Mouse (Mus musculus) splenic B cell, adult 2 months (primary cell): Measurements from ENCODE around the gene Gjd3.
"Not testable (repeated sequence)": the region's sequence is repeated elsewhere in the genome, so short reads cannot be mapped to it uniquely, and the experiment has no call there.

Experiments used
- DNase-seq: peaks from one replicate; pipeline ENCODE4 v3.0.0-alpha.2; 2011; ENCODE audit warnings: low read depth, low spot score
- H3K27me3 ChIP-seq: 2 replicates; pipeline ENCODE4 v1.6.1; 2012; ENCODE audit warnings: mild to moderate bottlenecking, low read length, moderate library complexity, mixed read lengths; ENCODE audit not compliant: control insufficient read depth, poor library complexity, insufficient read depth, severe bottlenecking
- H3K36me3 ChIP-seq: 2 replicates; pipeline ENCODE4 v1.6.1; 2012; ENCODE audit warnings: mild to moderate bottlenecking, low read length, moderate library complexity, mixed read lengths; ENCODE audit not compliant: control insufficient read depth, poor library complexity, insufficient read depth, severe bottlenecking

Gene Gjd3

DNA sequence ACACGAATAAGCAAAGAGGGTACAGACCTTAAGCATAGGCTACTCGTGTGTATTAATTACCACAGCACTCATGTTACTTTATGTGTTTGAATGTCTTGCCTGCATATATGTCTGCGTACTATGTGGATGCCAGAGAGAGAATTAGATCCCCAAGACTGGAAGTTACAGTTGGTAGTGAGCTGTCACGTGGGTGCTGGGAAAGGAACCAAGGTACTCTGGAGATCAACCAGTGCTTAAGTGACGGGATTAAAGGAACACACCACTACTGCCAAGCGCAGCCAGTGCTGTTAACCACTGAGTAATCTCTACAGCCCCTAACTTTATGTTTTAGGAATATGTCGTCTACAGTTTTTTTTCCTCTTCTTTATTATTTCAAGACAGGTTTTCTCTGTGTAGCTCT, 13.2 kb upstream of the Gjd3 start:
- Histone ChIP-seq H3K27me3 (no peaks in the 10 kb centered on the region), H3K36me3 (no peaks in the 10 kb centered on the region)
- DNase-seq: no peak

GRCm38 (mm10) chr11:98990866-98991265, 8.1 kb upstream of the Gjd3 start:
- no peak for DNase-seq
- Histone ChIP-seq H3K27me3 (no peaks in the 10 kb centered on the region), H3K36me3 (no peaks in the 10 kb centered on the region)

GRCm38 (mm10) chr11:98988260-98988659, 5.4 kb upstream of the Gjd3 start:
- DNase-seq, H3K27me3 ChIP-seq: not testable (repeated sequence)

GRCm38 (mm10) chr11:98985542-98985941, 2.7 kb upstream of the Gjd3 start:
- Histone ChIP-seq H3K27me3 (no peaks in the 10 kb centered on the region), H3K36me3 (no peaks in the 10 kb centered on the region)
- DNase-seq: no peak

More at GRCm38 (mm10) chr11:98988260-98988659, 5.4 kb upstream of the Gjd3 start:
- H3K36me3 ChIP-seq: not testable (repeated sequence)

DNA sequence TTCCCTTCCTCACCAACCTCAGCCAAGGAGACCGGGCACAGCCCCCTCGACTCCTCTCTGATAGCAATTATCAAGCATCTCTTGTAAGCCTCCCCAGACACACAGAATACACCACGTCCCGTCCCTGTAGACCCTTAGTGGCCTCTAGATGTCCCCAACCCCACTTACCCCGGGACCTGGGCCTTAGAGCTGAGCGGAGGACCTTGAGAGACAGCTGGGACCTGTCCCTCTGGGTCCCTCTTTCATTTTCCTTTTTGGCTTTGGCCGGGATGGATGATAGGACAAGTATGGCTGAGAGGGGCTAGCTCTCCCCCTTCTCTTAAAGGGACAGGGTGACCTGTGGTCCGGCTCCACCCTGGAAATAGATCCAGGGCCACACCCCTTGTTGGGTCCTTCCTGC, 735 bp upstream of the Gjd3 start:
- Histone ChIP-seq H3K27me3 (no peaks in the 10 kb centered on the region; the same call in 1 of the 2 replicates), H3K36me3 (no peaks in the 10 kb centered on the region)
- no peak for DNase-seq

DNA sequence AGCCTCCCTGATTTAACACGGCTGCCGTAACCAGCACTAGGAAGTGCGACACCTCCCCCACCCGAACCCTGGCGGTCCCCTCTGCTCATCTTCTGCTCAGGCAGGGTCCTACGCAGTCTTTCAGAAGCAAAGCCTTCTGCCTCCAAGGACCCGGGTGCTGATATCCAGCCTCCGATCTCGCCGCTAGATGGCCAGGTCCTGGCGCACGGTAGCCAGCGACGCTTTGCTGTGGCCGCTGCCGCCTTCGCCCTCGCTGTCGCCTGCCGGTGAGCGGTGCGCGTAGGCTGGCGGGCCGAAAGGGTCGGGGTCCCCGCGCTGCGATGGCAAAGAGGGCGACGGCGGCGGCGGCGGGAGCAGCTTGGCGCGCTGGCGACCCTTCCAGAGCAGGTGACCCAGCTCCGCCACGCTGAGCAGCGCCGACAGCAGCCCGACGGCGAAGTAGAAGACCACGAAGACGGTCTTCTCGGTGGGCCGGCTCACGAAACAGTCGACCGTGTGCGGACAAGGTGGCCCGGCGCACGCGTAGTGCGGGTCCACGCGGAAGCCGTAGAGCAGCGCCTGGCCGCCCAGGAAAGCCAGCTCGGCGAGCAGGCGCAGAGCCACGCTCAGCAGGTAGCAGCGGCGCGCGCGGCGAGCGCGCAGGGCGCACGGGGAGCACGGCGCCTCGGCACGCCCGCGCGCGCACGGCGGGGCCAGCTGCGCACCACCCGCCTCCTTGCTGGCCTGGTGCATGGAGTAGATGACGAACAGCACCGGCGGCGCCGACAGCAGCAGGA, 631 bp downstream of the Gjd3 start:
- peak; percentile 71 for DNase-seq
- H3K36me3 ChIP-seq: no peaks in the 10 kb centered on the region
- H3K27me3 ChIP-seq: no peaks in the 10 kb centered on the region; the same call in 1 of the 2 replicates

- DNase-seq: no peak
- H3K27me3 ChIP-seq: no peaks in the 10 kb centered on the region; the same call in 1 of the 2 replicates
- H3K36me3 ChIP-seq: no peaks in the 10 kb centered on the region
These were observed 1.4 kb downstream of the Gjd3 start for GRCm38 (mm10) chr11:98981289-98981996.

GRCm38 (mm10) chr11:98979356-98979755, 3.5 kb downstream of the Gjd3 start:
- H3K27me3 ChIP-seq: no peaks in the 10 kb centered on the region; the same call in 1 of the 2 replicates
- peaks cover under 1% of the 10 kb centered on the region; the same call in 1 of the 2 replicates for H3K36me3 ChIP-seq
- DNase-seq: no peak

DNA sequence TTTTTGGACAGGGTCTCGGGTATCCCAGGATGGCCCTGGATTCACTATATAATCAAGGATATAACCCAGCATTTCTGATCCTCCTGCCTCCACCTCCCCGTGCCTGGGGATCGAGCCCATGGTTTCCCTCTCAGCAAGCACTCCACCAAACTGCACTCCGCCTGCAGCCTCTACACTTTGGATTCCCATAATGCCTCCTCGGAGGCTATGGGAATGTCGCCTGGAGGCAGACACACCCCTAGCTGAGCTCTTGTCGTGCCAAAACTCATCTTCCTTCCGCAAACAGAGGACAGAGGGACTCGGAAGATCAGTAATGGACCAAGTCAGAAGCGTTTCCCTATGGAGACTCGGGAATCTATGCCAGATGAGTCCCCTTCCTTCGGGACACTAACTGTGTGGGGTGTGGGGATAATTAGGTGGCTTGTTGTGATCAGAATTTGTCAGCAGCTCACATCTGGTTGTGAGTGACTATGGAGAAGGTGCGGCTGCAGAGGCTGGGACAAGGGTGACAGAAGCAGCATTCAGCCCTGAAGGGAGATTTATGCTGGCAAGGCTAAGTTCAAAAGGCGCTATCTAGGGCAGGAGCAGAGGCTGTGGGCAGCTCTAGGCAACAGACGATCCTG, 4.2 kb downstream of the Gjd3 start:
- Histone ChIP-seq H3K36me3 (peaks cover 4% of the 10 kb centered on the region; the same call in 1 of the 2 replicates), H3K27me3 (no peaks in the 10 kb centered on the region; the same call in 1 of the 2 replicates)
- DNase-seq: no peak

- peak; percentile 82 for DNase-seq
- no peaks in the 10 kb centered on the region; the same call in 1 of the 2 replicates for H3K27me3 ChIP-seq
- peaks cover 13% of the 10 kb centered on the region for H3K36me3 ChIP-seq
These were observed 7.7 kb downstream of the Gjd3 start for GRCm38 (mm10) chr11:98974871-98975719.

- no peaks in the 10 kb centered on the region; the same call in 1 of the 2 replicates for H3K27me3 ChIP-seq
- H3K36me3 ChIP-seq: peaks cover 15% of the 10 kb centered on the region
- no peak for DNase-seq
These were observed 8.6 kb downstream of the Gjd3 start for GRCm38 (mm10) chr11:98974213-98974612.

- no peak for DNase-seq
- Histone ChIP-seq H3K36me3 (peaks cover 17% of the 10 kb centered on the region), H3K27me3 (no peaks in the 10 kb centered on the region)
These were observed 9.2 kb downstream of the Gjd3 start for GRCm38 (mm10) chr11:98973584-98973983.

DNA sequence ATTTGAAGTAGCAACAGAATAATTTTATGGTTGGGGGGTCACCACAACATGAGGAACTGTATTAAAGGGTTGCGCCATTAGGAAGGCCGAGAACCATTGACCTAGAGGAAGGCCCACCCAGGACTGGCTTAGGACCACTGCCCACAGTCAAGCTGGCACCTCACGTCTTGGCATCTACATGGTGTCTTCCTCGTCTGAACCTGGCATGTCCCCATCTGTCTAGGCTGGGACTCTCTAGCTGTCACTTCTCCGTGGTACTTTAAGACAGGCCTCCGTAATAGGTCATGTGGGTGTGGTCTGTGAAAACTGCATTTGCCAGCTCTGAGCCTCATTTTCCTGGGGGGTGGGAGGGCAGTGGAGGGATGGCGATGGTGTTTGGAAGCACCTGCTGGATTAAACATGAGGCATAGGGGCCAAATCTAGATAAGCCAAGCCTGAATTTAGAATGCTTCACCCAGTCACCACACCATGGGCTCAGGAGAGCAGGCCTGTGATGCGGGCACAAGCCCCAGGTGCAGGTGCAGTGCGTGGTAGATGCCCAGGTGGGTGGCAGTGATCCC, 9.9 kb downstream of the Gjd3 start:
- Histone ChIP-seq H3K27me3 (no peaks in the 10 kb centered on the region), H3K36me3 (peaks cover 19% of the 10 kb centered on the region)
- DNase-seq: no peak

GRCm38 (mm10) chr11:98972215-98972614, 10.6 kb downstream of the Gjd3 start:
- H3K36me3 ChIP-seq: peaks cover 19% of the 10 kb centered on the region
- H3K27me3 ChIP-seq: no peaks in the 10 kb centered on the region
- DNase-seq: peak; percentile 87
